Comparison of ENCODE assay signal across 8 mouse cellular contexts in genomic region chr1:155048947-155049346, GRCm38 (mm10). TPM values are rescaled to one million over a fixed set of nuclear protein-coding genes. Genes with fewer than 3 reads are reported as not detected.
DNase-seq lines count a peak whose midpoint lies in the region; ATAC-seq lines count a peak whose summit lies in the region.

No protein-coding gene starts in this region.

- no peaks in the 10 kb centered on the region for H3K9me3 ChIP-seq in hindbrain, embryonic 13.5 days

- peak; percentile 91 for DNase-seq in MN1 (ENCODE audit: low spot score)
- DNase-seq in cerebellum, adult 9-11 months: peak; percentile 87
- peak; percentile 72 to 88 for DNase-seq in frontal cortex, postnatal 10 days (ENCODE audit: low spot score in 2 of 2)
- peak; percentile 88 to 93 for DNase-seq in layer of hippocampus, postnatal 14 days (ENCODE audit: low spot score in 2 of 2)
- peak; percentile 93 for DNase-seq in lung, postnatal 25 days (ENCODE audit: low spot score)
- peak; percentile 63 for DNase-seq in retina, adult 2 months (ENCODE audit: low read depth, low spot score)
- DNase-seq in thymus, postnatal 36 days: peak; percentile 90 to 94

- no peak overlapping the region for H3K4me2 ChIP-seq in hindbrain, embryonic 13.5 days

- no peaks in the 10 kb centered on the region for H3K27me3 ChIP-seq in hindbrain, embryonic 13.5 days

- H3K9ac ChIP-seq in hindbrain, embryonic 13.5 days: no peak overlapping the region

- no peaks in the 10 kb centered on the region for H3K36me3 ChIP-seq in hindbrain, embryonic 13.5 days

- H3K4me1 ChIP-seq in hindbrain, embryonic 13.5 days (replicated peaks): peaks cover 41% of the 10 kb centered on the region

- peak; percentile 81 for ATAC-seq in hindbrain, embryonic 13.5 days (ENCODE audit: low FRiP score)

- 5% methylated on average over 5 of the region's 5 CpGs for WGBS in hindbrain, embryonic 13.5 days

- H3K27ac ChIP-seq in hindbrain, embryonic 13.5 days: no peak overlapping the region

- no peak overlapping the region for H3K4me3 ChIP-seq in hindbrain, embryonic 13.5 days

RNA-seq across cellular contexts. Expression of gene Ier5, which starts 50.5 kb away (rescaled TPM):
- polyA plus RNA-seq in hindbrain, embryonic 13.5 days (2015; fragmentation: Nextera tagmentation; extraction: Ambion mirVana): 5.5 and 8.8 TPM in 2 replicates
- 10 to 100 TPM; 17.9 to 19.8 TPM for total RNA-seq in layer of hippocampus, postnatal 14 days (2021)
